Mouse (Mus musculus) heart, adult 2 months (tissue): ENCODE measurements around the gene 1700092M07Rik. TPM values are rescaled to one million over a fixed set of nuclear protein-coding genes. Genes with fewer than 3 reads are reported as not detected.
A peak's percentile ranks its signal among the peaks of the same experiment; 100 is the strongest.
"Not testable (repeated sequence)": the region's sequence is repeated elsewhere in the genome, so short reads cannot be mapped to it uniquely, and the experiment has no call there.

Source experiments
- DNase-seq, 2 experiments: peaks; one replicate each; pipeline ENCODE4 v3.0.0; 2021
- H3K27ac ChIP-seq: fragments of 200-600 bp; 2 replicates; pipeline ENCODE4 v1.8.1; 2022
- H3K27me3 ChIP-seq: fragments of 200-500 bp; 2 replicates; pipeline ENCODE4 v1.6.1; 2012; ENCODE audit warnings: mild to moderate bottlenecking, low read length, inconsistent platforms, mixed read lengths; ENCODE audit not compliant: control insufficient read depth, insufficient read depth
- H3K36me3 ChIP-seq: fragments of 200-500 bp; 2 replicates; pipeline ENCODE4 v1.6.1; 2012; ENCODE audit warnings: low read length, inconsistent platforms; ENCODE audit not compliant: control insufficient read depth, insufficient read depth
- H3K4me1 ChIP-seq: fragments of 200-500 bp; 2 replicates; pipeline ENCODE4 v1.6.1; 2011; ENCODE audit warnings: low read length; ENCODE audit not compliant: control insufficient read depth, insufficient read depth
- H3K4me3 ChIP-seq: fragments of 200-600 bp; 2 replicates; pipeline ENCODE4 v1.8.1; 2022
- H3K79me2 ChIP-seq: fragments of 200-500 bp; replicated peaks from 2 replicates; pipeline ENCODE4 v1.6.1; 2012; ENCODE audit warnings: mild to moderate bottlenecking, inconsistent platforms, low read length, moderate library complexity, mixed read lengths; ENCODE audit not compliant: control insufficient read depth, insufficient read depth
- H3K9ac ChIP-seq: fragments of 200-500 bp; 2 replicates; pipeline ENCODE4 v1.6.1; 2012; ENCODE audit warnings: low read depth, mild to moderate bottlenecking, control low read depth, inconsistent platforms, low read length, mixed read lengths
- CTCF ChIP-seq: fragments of 200-600 bp; IDR thresholded peaks from 2 replicates; pipeline ENCODE4 v1.8.1; 2022; ENCODE audit warnings: antibody characterized with exemption, mild to moderate bottlenecking, moderate library complexity
- EP300 ChIP-seq: fragments of 200-500 bp; IDR thresholded peaks from 2 replicates; pipeline ENCODE4 v1.6.1; 2011; ENCODE audit warnings: low read depth, low read length, control low read depth; ENCODE audit not compliant: insufficient read depth
- POLR2A ChIP-seq: fragments of 200-500 bp; IDR thresholded peaks from 2 replicates; pipeline ENCODE4 v1.6.1; 2011; ENCODE audit warnings: mild to moderate bottlenecking, low read depth, low read length, control low read depth; ENCODE audit not compliant: insufficient read depth
- WGBS: fragments of 180-500 bp; shearing (Covaris S2); methylation state at CpG from one replicate; pipeline ENCODE4 v1.1.7; 2018; 5-methylcytosine and 5-hydroxymethylcytosine counted together
- intact Hi-C: fragments of 180-260 bp; cut with DNase I; formaldehyde crosslinking; loops from one replicate; pipeline ENCODE4 v1.15.1; 2025
- polyA plus RNA-seq: library from polyadenylated mRNA; depleted of rRNA; stranded (reverse); fragments of >200 nt; gene quantifications from 2 replicates; pipeline ENCODE4 v1.2.3, GENCODE M21; 2012
- total RNA-seq, 2 experiments: library from RNA; stranded (reverse); gene quantifications; 2 replicates each; pipeline ENCODE4 v1.2.3; 2021

Gene 1700092M07Rik
- total and polyA plus RNA-seq, 3 experiments: 0.57 to 0.62 TPM; not detected in 1

DNA sequence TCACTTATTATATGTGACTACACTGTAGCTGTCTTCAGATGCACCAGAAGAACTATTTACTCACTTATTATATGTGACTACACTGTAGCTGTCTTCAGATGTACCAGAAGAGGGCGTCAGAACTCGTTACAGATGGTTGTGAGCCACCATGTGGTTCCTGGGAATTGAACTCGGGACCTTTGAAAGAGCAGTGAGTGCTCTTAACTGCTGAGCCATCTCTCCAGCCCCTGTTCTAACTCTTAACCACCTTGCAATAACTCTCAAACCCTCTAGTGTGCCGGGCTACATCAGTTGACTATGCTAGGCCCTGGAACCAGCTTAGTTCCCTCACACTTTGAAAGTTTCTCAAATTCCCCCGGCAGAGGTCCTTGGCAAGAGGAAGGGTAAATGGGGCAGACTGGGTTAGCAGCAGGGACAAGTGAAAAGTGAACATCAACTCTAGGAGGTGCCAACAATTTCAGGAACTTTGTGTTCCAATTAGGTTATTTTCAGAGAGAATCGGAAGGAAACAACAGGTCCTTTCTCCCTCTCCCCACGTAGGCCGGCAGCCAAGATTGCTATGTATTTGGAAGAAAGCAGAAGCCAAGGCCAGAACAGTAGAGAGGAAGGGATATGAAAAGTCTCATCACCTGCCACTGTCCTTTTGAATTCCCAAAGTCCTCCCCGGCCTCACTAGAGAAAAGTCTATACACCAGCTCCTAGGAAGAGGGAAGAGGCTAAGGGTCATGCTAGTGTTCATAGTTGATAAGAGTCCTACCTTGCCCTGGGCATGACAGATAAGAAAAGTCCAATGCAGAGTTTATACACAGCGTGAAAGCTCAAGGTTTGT lies 25.7 kb upstream of the 1700092M07Rik start:
- Histone ChIP-seq H3K79me2 (no peaks in the 10 kb centered on the region), H3K36me3 (peaks cover 27% of the 10 kb centered on the region), H3K27ac (peak overlapping the region; percentile 38; the same call in 1 of the 2 replicates), H3K4me3 (no peak overlapping the region), H3K27me3 (no peaks in the 10 kb centered on the region), H3K9ac (no peak overlapping the region), H3K4me1 (peaks cover 11% of the 10 kb centered on the region)
- peak in 1 of 2 experiments; percentile 39 for DNase-seq
- intact Hi-C loops: loop anchor here (10.0 kb wide), 1 partner anchor 390 kb away; no protein-coding TSS in a partner anchor
- TF ChIP-seq POLR2A: no peak
- 0 out of 2 replicates have a peak, but pooled peaks have one; percentile 13 for TF ChIP-seq CTCF
- WGBS: 51% methylated on average over 10 of the region's 10 CpGs

DNA sequence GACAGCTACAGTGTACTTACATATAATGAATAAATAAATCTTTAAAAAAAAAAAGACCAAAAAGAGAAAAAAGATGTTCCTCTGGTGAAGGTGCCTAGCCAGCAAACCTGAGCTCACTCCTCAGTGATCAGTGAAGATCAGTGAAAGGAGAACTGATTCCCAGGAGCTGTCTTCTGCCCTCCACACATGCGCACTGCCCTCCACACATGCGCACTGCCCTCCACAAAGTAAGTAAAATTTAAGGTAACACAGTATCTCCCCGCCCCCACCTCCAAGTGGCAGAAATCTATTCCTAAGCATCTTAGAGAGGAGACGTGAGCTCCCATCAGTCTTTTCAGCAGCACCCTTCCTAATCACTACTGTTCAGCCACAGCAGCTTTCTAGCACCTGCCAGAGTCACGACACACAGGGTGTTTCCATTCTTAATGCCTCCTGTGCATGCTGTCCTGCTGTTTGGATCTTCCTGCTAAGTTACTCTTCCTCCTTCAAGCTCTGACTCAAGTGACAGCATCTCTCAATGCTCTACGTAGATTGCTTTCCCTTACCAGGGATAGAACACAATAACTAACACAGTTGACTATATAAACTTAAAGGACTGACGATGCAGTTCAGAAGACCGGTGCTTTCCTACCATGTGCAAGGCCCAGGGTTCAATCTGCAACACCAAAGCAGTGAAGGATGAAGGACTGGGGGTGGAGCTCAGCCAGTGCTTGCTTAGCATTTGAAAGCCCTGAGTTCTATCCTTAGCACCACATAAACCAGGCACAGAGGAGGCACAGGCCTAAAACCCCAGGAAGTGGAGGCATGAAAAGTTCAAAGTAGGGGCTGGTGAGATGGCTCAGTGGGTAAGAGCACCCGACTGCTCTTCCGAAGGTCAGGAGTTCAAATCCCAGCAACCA lies 24.4 kb upstream of the 1700092M07Rik start:
- H3K27ac ChIP-seq: no peak overlapping the region
- TF ChIP-seq CTCF (no peak), POLR2A (no peak), EP300 (no peak)
- intact Hi-C loops: loop anchor here (10.0 kb wide), 1 partner anchor 389 kb away; no protein-coding TSS in a partner anchor
- DNase-seq: no peak
- H3K36me3 ChIP-seq: peaks cover 14% of the 10 kb centered on the region
- no peaks in the 10 kb centered on the region for H3K79me2 ChIP-seq
- no peak overlapping the region for H3K4me3 ChIP-seq
- H3K27me3 ChIP-seq: no peaks in the 10 kb centered on the region
- peaks cover 9% of the 10 kb centered on the region for H3K4me1 ChIP-seq
- no peak overlapping the region for H3K9ac ChIP-seq
- 92% methylated on average over 10 of the region's 10 CpGs for WGBS

DNA sequence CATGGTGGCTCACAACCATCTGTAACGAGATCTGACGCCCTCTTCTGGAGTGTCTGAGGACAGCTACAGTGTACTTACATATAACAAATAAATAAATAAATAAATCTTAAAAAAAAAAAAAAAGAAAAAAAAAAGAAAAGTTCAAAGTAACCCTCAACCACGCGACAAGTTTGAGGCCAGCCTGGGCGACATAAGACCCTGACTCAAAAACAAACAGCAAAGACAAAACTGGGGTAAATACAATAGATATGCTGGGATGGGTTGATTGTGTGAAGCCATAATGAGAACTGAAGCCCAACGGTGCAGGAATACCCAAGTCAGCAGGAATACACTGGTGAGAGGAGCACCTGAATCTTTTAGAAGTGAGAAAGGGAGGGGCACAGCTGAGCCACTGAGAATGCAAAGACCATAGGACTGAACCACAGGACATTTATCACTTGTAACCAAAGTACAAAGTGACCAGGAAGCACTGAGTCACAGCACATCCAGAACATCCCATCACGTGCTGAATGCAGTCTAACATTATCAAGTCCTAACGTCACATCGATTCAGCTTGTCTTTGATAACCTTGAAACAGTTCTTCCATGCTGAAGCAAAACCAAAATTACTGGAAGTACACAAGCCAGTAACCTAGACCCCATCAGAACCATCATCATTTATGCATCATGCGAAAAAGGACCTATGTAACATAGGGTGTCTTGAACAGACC lies 23.6 kb upstream of the 1700092M07Rik start:
- Histone ChIP-seq H3K27me3 (no peaks in the 10 kb centered on the region), H3K9ac (no peak overlapping the region), H3K36me3 (peaks cover 8% of the 10 kb centered on the region), H3K4me3 (no peak overlapping the region), H3K4me1 (peaks cover 5% of the 10 kb centered on the region), H3K27ac (no peak overlapping the region), H3K79me2 (no peaks in the 10 kb centered on the region; the same call in 1 of the 2 replicates)
- TF ChIP-seq POLR2A (no peak), CTCF (no peak), EP300 (no peak)
- no peak for DNase-seq
- intact Hi-C loops: loop anchor here (10.0 kb wide), 1 partner anchor 388 kb away; no protein-coding TSS in a partner anchor
- 77% methylated on average over 10 of the region's 10 CpGs for WGBS

DNA sequence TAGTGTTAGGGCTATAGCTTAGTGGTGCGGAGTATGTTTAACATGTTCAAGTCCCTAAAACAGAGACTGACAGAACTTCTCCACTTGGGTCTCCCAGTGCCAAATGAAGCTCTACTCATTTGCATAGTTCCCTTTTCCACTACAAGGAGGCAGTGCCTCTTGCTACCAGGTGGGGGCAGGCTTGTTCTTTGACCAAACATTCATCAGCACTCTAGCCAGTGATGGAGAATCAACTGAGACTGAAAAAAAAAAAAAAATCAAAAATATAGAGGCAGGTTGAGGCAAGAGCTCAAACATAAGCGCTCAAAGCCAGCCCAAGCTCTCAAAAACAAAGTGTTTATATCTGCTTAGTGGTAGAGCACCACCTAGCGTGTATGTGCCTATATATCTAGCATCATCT lies 22.2 kb upstream of the 1700092M07Rik start:
- no peak overlapping the region for H3K4me3 ChIP-seq
- no peaks in the 10 kb centered on the region for H3K27me3 ChIP-seq
- H3K36me3 ChIP-seq: peaks cover 3% of the 10 kb centered on the region; the same call in 1 of the 2 replicates
- intact Hi-C loops: loop anchor here (10.0 kb wide), 1 partner anchor 386 kb away; no protein-coding TSS in a partner anchor
- no peak overlapping the region for H3K9ac ChIP-seq
- DNase-seq: peak; percentile 43 to 70
- no peaks in the 10 kb centered on the region; the same call in 1 of the 2 replicates for H3K79me2 ChIP-seq
- peak; percentile 91 for TF ChIP-seq CTCF
- 0 out of 2 replicates have a peak, but pooled peaks have one; percentile 25 for TF ChIP-seq EP300
- no peak for TF ChIP-seq POLR2A
- 74% methylated on average over 3 of the region's 3 CpGs for WGBS
- H3K27ac ChIP-seq: no peak overlapping the region
- peaks cover 4% of the 10 kb centered on the region for H3K4me1 ChIP-seq

DNA sequence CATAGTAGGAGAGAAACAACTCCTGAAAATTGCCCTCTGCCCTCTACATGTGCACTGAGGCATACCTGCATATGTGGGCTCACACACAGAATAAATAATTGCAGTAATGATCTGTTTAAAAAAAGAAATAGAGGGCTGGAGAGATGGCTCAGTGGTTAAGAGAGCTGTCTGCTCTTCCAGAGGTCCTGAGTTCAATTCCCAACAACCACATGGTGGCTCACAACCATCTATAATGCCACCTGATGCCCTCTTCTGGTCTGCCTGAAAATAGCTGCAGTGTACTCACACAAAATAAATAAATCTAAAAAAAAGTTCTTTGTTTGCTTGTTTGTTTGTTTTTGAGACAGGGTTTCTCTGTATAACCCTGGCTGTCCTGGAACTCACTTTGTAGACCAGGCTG lies 21.5 kb upstream of the 1700092M07Rik start:
- not testable (repeated sequence) for DNase-seq, H3K4me1 ChIP-seq, H3K36me3 ChIP-seq, H3K79me2 ChIP-seq, H3K27me3 ChIP-seq, H3K9ac ChIP-seq, H3K4me3 ChIP-seq, H3K27ac ChIP-seq
- intact Hi-C loops: loop anchor here (10.0 kb wide), 1 partner anchor 386 kb away; no protein-coding TSS in a partner anchor
- TF ChIP-seq CTCF: peak; percentile 23; the same call in 1 of the 2 replicates
